Mouse (Mus musculus): ENCODE measurements around the gene Gm11541. TPM values are rescaled to one million over a fixed set of nuclear protein-coding genes. Genes with fewer than 3 reads are reported as not detected.

Gene Gm11541
- 0.12 TPM in 1 of 2 replicates, not detected in the other for polyA plus RNA-seq (2016; fragmentation: Nextera tagmentation; extraction: Ambion mirVana)

- no peak within 1 kb of the TSS for H3K27ac ChIP-seq
- ATAC-seq (ENCODE audit: low FRiP score): no peak
- no peaks in the 10 kb centered on the region for H3K9me3 ChIP-seq (replicated peaks)
- 69% methylated on average over 5 of the region's 5 CpGs for WGBS
- no peak within 1 kb of the TSS for H3K4me2 ChIP-seq (replicated peaks)
- H3K36me3 ChIP-seq: no peaks in the 10 kb centered on the region
- no peak within 1 kb of the TSS for H3K9ac ChIP-seq
- no peaks in the 10 kb centered on the region for H3K27me3 ChIP-seq
- peaks cover 9% of the 10 kb centered on the region for H3K4me1 ChIP-seq
- H3K4me3 ChIP-seq: no peak within 1 kb of the TSS
These were observed at the start of gene Gm11541 for GRCm38 (mm10) chr11:94704472-94704871. Gene Gm11541 (minus strand): TSS chr11:94704499.

- Histone ChIP-seq H3K27ac (no peak overlapping the region), H3K4me3 (no peak overlapping the region), H3K9ac (no peak overlapping the region), H3K4me1 (no peaks in the 10 kb centered on the region), H3K9me3 (replicated peaks) (no peaks in the 10 kb centered on the region), H3K36me3 (no peaks in the 10 kb centered on the region), H3K4me2 (replicated peaks) (no peak overlapping the region), H3K27me3 (no peaks in the 10 kb centered on the region)
- no peak for ATAC-seq (ENCODE audit: low FRiP score)
- WGBS: 52% methylated on average over 2 of the region's 2 CpGs
These were observed 48.8 kb upstream of the Gm11541 start for GRCm38 (mm10) chr11:94752946-94753713.

DNA sequence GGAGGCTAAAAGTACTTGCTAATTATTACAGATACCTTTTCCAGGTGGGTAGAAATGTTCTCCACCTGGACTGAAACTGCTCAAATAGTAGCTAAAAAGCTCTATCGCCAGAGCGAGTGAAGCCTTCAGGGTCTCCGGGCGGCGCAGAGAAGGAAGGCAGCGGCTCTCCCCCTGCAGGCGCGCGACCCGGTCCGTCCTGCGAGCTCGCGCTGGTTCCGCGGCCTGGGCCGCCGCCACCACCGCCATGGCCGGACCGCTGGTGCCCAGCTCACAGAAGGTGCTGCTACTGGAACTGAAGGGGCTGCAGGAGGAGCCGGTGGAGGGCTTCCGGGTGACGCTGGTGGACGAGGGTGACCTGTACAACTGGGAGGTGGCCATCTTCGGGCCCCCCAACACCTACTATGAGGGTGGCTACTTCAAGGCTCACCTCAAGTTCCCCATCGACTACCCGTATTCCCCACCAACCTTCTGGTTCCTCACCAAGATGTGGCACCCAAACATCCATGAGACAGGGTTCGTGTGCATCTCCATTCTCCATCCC, 37.5 kb upstream of the Gm11541 start, which contains the start of gene Cdc34b:
Cdc34b (plus strand) TSS at position 51 of the 541 bp plus-strand sequence.
- Histone ChIP-seq H3K27ac (no peak within 1 kb of the TSS), H3K4me1 (no peaks in the 10 kb centered on the region), H3K9ac (no peak within 1 kb of the TSS), H3K9me3 (replicated peaks) (no peaks in the 10 kb centered on the region), H3K36me3 (no peaks in the 10 kb centered on the region), H3K27me3 (no peaks in the 10 kb centered on the region), H3K4me3 (no peak within 1 kb of the TSS), H3K4me2 (replicated peaks) (no peak within 1 kb of the TSS)
- 80% methylated on average over 29 of the region's 29 CpGs for WGBS
- ATAC-seq (ENCODE audit: low FRiP score): no peak

DNA sequence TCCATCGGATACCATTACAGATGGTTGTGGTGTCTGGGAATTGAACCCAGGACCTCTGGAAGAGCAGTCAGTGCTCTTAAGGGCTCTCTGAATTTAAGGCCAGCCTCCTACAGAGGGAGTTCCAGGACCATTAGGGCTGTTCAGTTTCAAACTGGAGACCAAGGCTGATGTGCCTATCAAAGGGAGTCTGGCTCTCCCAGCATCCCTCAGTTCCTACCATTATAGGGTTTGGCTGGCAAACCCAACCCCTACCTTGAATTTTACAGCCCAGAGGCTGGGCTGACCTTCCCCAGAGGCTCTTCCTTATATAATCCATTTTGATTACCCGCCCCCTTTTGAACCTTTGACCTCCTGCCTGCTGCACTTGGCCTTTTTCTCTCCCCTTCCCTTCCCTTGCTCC, 31.4 kb upstream of the Gm11541 start:
- no peak for ATAC-seq (ENCODE audit: low FRiP score)
- Histone ChIP-seq H3K36me3 (no peaks in the 10 kb centered on the region), H3K4me3 (no peak overlapping the region), H3K4me1 (no peaks in the 10 kb centered on the region), H3K9me3 (replicated peaks) (no peaks in the 10 kb centered on the region), H3K27ac (no peak overlapping the region), H3K4me2 (replicated peaks) (no peak overlapping the region), H3K9ac (no peak overlapping the region), H3K27me3 (no peaks in the 10 kb centered on the region; the same call in 1 of the 2 replicates)
- 70% methylated on average over 2 of the region's 2 CpGs for WGBS

- no peak for ATAC-seq (ENCODE audit: low FRiP score)
- Histone ChIP-seq H3K27ac (no peak overlapping the region), H3K4me2 (replicated peaks) (no peak overlapping the region), H3K9me3 (replicated peaks) (no peaks in the 10 kb centered on the region), H3K9ac (no peak overlapping the region), H3K4me1 (no peaks in the 10 kb centered on the region), H3K27me3 (no peaks in the 10 kb centered on the region; the same call in 1 of the 2 replicates), H3K36me3 (no peaks in the 10 kb centered on the region), H3K4me3 (no peak overlapping the region)
- 39% methylated on average over 8 of the region's 8 CpGs for WGBS
These were observed 28.5 kb upstream of the Gm11541 start for GRCm38 (mm10) chr11:94732773-94733172.

- 90% methylated on average over 12 of the region's 12 CpGs for WGBS
- H3K9me3 ChIP-seq (replicated peaks): no peaks in the 10 kb centered on the region
These were observed 26.9 kb upstream of the Gm11541 start for GRCm38 (mm10) chr11:94731229-94731628.

GRCm38 (mm10) chr11:94730261-94730660, 26.0 kb upstream of the Gm11541 start:
- Histone ChIP-seq H3K9ac (no peak overlapping the region), H3K4me1 (no peaks in the 10 kb centered on the region), H3K4me2 (replicated peaks) (no peak overlapping the region), H3K4me3 (no peak overlapping the region), H3K27me3 (no peaks in the 10 kb centered on the region; the same call in 1 of the 2 replicates), H3K27ac (no peak overlapping the region), H3K9me3 (replicated peaks) (no peaks in the 10 kb centered on the region), H3K36me3 (no peaks in the 10 kb centered on the region)
- ATAC-seq (ENCODE audit: low FRiP score): no peak
- WGBS: 41% methylated on average over 5 of the region's 5 CpGs

More at GRCm38 (mm10) chr11:94731229-94731628, 26.9 kb upstream of the Gm11541 start:
- H3K4me1 ChIP-seq: no peaks in the 10 kb centered on the region
- H3K4me3 ChIP-seq: no peak overlapping the region
- H3K4me2 ChIP-seq (replicated peaks): no peak overlapping the region
- H3K9ac ChIP-seq: no peak overlapping the region
- no peak for ATAC-seq (ENCODE audit: low FRiP score)
- H3K27me3 ChIP-seq: no peaks in the 10 kb centered on the region; the same call in 1 of the 2 replicates
- no peaks in the 10 kb centered on the region for H3K36me3 ChIP-seq
- H3K27ac ChIP-seq: no peak overlapping the region

- Histone ChIP-seq H3K4me3 (no peak overlapping the region), H3K9ac (no peak overlapping the region), H3K9me3 (replicated peaks) (no peaks in the 10 kb centered on the region), H3K27me3 (no peaks in the 10 kb centered on the region; the same call in 1 of the 2 replicates), H3K4me1 (no peaks in the 10 kb centered on the region), H3K4me2 (replicated peaks) (no peak overlapping the region), H3K27ac (no peak overlapping the region), H3K36me3 (no peaks in the 10 kb centered on the region)
- ATAC-seq (ENCODE audit: low FRiP score): no peak
- WGBS: 35% methylated on average over 4 of the region's 4 CpGs
These were observed 25.3 kb upstream of the Gm11541 start for GRCm38 (mm10) chr11:94729565-94729964.

DNA sequence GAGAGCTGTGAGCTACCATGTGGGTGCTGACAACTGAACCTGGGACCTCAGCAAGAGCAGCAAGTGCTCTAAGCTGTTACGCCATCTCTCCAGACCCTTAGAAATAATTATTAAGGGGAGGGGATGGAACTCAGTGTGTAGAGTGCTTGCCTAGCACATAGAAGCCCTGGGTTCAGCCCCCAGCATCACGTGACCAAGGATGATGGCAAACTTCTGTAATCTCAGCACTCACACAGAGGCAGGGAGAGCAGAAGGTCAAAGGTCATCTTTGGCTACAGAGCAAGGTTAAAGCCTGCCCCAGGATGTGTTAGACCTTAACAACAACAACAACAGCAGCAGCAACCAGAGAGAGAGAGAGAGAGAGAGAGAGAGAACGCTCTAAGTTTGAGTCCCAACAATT, 24.2 kb upstream of the Gm11541 start:
- Histone ChIP-seq H3K4me1 (no peaks in the 10 kb centered on the region), H3K9ac (no peak overlapping the region), H3K4me3 (no peak overlapping the region), H3K27me3 (no peaks in the 10 kb centered on the region; the same call in 1 of the 2 replicates), H3K4me2 (replicated peaks) (no peak overlapping the region), H3K27ac (no peak overlapping the region), H3K9me3 (replicated peaks) (no peaks in the 10 kb centered on the region), H3K36me3 (no peaks in the 10 kb centered on the region)
- ATAC-seq (ENCODE audit: low FRiP score): no peak
- WGBS: 75% methylated on average over 3 of the region's 3 CpGs

GRCm38 (mm10) chr11:94727306-94727705, 23.0 kb upstream of the Gm11541 start:
- ATAC-seq (ENCODE audit: low FRiP score): no peak
- H3K27ac ChIP-seq: no peak overlapping the region
- H3K9me3 ChIP-seq (replicated peaks): no peaks in the 10 kb centered on the region
- H3K27me3 ChIP-seq: no peaks in the 10 kb centered on the region
- no peak overlapping the region for H3K4me2 ChIP-seq (replicated peaks)
- WGBS: 78% methylated on average over 3 of the region's 3 CpGs
- no peaks in the 10 kb centered on the region for H3K4me1 ChIP-seq
- no peaks in the 10 kb centered on the region for H3K36me3 ChIP-seq
- no peak overlapping the region for H3K9ac ChIP-seq
- H3K4me3 ChIP-seq: no peak overlapping the region

GRCm38 (mm10) chr11:94719216-94719615, 14.9 kb upstream of the Gm11541 start:
- WGBS: 85% methylated on average over 2 of the region's 2 CpGs
- H3K27ac ChIP-seq: no peak overlapping the region
- H3K36me3 ChIP-seq: no peaks in the 10 kb centered on the region
- H3K4me1 ChIP-seq: peaks cover 10% of the 10 kb centered on the region
- H3K27me3 ChIP-seq: no peaks in the 10 kb centered on the region
- H3K4me2 ChIP-seq (replicated peaks): no peak overlapping the region
- H3K9me3 ChIP-seq (replicated peaks): no peaks in the 10 kb centered on the region
- ATAC-seq (ENCODE audit: low FRiP score): no peak
- no peak overlapping the region for H3K9ac ChIP-seq
- H3K4me3 ChIP-seq: no peak overlapping the region

DNA sequence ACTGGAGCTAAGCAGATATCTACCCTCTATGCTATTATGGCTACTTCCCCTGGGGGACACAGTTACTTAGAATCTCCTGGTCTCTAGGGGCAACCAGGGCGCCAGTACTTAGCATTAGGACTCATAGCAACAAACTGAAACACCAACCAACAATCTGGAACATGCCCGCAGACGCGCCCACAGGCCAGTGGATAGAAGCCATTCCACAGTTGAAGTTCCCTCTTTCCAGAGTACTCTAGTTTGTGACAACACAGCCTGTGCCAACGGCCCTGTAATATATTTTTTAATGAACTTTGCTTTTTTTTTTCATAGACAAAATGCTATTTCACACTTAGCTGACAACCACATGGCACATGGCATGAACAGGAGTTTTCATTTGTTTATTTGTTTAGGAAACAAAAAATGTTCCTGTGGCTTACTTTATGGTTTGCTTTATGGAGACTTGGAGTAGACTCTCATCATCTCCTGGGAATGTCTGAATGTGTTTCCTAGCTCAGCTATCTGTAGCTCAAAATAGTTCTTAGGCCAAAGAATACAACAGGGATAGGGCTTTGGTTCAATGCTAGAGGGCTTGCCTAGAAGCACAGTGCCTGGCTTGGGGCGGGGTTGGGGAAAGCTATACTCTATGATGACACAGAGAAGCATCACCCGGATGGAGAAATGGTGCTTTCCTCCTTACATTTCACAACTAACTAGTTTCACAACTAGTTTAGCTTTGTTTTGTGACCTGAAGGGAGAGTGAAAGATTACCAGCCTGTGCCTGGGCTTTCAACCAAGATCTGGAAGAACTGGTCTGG, 14.0 kb upstream of the Gm11541 start:
- H3K9ac ChIP-seq: no peak overlapping the region
- no peak overlapping the region for H3K4me2 ChIP-seq (replicated peaks)
- H3K9me3 ChIP-seq (replicated peaks): no peaks in the 10 kb centered on the region
- 89% methylated on average over 7 of the region's 7 CpGs for WGBS
- peaks cover 13% of the 10 kb centered on the region for H3K4me1 ChIP-seq
- no peak overlapping the region for H3K4me3 ChIP-seq
- H3K27me3 ChIP-seq: no peaks in the 10 kb centered on the region
- H3K27ac ChIP-seq: no peak overlapping the region
- no peak for ATAC-seq (ENCODE audit: low FRiP score)
- no peaks in the 10 kb centered on the region for H3K36me3 ChIP-seq

Data from hindbrain, embryonic 12.5 days (tissue).